Mouse (Mus musculus) frontal cortex, postnatal 36 days (tissue): ENCODE data around the gene Serpini1.
A peak's percentile ranks its signal among the peaks of the same experiment; 100 is the strongest.

ENCODE experiments used
- DNase-seq, 2 experiments: peaks; one replicate each; pipeline ENCODE4 v3.0.0; 2022; ENCODE audit warnings: low spot score in 2 of 2

Serpini1 gene

DNA sequence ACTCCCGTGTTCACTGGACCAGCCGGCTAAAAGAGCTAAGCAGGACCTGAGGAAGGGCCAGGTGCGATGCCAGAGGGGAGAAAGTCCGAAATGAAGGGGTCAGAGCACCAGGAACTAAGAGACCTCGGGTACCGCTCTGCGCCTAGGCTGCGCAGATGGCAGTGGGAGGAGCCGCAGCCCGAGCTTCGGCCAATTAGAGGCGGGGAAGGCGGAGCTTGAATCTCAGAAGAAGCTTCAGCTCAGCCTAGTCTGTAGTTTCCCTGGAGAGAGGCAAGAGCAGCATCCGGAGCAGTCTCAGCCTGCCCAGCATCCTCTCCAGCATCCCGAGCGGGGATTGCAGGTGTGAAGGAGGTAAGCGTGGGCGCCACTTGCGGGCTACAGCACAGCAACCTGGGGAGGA is at the start of gene Serpini1:
TSS of gene Serpini1 (plus strand) at position 256 of the 400 bp plus-strand sequence.
- peak; percentile 93 for DNase-seq

GRCm38 (mm10) chr3:75517631-75518250 is 39.6 kb upstream of the Serpini1 start:
- peak; percentile 17 to 47 for DNase-seq

GRCm38 (mm10) chr3:75521314-75521713 is 36.0 kb upstream of the Serpini1 start:
- no peak for DNase-seq

DNA sequence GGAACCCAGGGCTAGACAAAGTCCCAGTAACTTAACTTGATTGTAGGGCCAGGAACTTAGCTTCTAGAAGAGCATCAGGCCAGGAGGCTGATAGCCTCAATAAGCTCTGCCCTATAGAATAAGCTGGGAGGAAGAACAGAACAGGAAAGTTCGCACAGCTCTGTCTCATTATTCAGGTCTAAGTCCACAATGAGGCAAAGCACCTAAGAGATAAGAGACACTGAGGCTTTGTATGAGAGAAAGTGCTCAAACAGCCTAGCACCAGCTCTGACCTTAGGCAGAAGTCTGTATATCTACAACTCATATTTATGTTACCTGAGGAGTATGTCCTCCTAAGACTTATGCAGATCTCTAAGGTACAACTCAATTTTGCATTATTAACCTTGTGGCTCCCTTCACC is 34.8 kb upstream of the Serpini1 start:
- no peak for DNase-seq

DNA sequence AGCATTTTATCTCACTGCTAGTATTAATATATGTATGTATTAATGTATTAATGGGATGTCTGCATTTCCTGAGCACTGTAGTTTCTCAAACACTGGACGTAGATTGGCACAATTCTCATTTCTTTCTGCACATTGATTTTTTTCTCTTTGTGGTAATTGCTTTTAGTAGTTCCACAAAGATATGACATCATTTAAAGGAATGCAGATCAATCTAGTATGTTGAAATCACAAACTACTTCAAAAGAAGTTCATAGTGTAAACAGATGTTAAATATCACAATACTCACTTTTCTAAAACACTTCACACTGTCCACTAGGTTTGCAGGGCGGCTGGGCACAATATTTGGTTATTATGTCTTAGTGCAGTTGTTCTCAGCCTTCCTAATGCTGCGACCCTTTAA is 26.3 kb upstream of the Serpini1 start:
- DNase-seq, result no peak

GRCm38 (mm10) chr3:75534045-75534834 is 23.1 kb upstream of the Serpini1 start:
- DNase-seq, result no peak

DNA sequence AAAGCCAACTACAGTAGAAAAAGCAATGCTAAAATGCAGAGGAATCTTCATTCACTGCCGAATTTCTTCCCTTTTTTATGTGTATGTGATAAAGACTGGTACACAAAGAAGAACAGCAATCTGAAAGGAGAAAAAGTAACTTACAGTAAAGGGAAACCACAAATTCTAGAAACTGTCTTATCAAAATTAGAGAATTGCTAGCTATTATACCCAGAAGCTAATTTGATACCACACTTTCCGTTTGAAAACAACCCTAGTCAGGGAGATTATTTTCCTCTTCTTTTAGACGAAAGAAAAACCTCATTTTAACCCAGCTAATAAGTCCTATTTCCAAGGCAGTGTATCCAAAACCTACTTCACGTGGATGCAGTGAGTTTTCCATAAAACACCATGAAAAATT is 16.1 kb upstream of the Serpini1 start:
- no peak for DNase-seq

DNA sequence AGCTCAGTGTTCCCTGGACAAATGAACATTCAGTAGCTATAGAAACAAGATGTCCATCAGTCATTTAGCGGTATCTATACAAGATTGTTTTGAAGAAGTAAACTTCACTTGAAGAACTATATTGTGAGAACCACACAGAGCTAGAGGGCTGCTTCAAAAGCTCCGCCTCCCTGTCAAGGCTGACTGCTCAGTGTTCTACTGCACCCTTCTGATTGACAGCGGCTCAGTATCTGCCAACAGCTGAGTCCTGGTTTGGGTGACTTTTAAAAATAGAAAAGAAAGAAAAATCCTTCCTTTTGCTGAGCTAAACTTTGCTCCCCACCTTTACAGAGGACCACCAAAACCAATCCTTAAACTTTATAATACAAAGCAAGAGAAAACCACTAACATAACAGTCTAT is 14.5 kb upstream of the Serpini1 start:
- DNase-seq, result no peak

DNA sequence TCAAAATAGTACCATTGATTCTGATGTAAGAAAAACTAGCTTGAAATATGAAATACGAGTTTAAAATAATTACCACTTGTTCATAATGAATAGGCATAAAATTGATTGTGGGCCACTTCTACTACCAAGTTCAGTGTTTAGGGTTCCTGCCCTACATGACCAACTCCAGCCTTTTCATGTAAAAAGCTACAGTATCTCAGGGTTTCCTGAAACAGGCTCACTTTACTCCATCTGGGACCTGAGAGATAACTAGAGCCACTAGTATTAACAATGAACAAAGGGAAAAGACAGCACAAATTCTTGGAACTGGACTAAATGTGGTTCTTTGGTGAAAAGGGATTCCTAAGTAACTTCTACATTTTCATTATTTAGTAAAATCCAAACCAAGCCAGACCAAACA is 13.1 kb upstream of the Serpini1 start:
- DNase-seq, result no peak

- no peak for DNase-seq
Observed at GRCm38 (mm10) chr3:75551248-75551647, 6.1 kb upstream of the Serpini1 start.

- peak in 1 of 2 experiments; percentile 18 for DNase-seq
Observed at GRCm38 (mm10) chr3:75556121-75556694, 1.1 kb upstream of the Serpini1 start.

- peak; percentile 98 to 99 for DNase-seq
Observed at GRCm38 (mm10) chr3:75556695-75557291, 554 bp upstream of the Serpini1 start, which contains the start of gene Pdcd10. Gene Pdcd10, minus strand, starts transcription at chr3:75556856.

DNA sequence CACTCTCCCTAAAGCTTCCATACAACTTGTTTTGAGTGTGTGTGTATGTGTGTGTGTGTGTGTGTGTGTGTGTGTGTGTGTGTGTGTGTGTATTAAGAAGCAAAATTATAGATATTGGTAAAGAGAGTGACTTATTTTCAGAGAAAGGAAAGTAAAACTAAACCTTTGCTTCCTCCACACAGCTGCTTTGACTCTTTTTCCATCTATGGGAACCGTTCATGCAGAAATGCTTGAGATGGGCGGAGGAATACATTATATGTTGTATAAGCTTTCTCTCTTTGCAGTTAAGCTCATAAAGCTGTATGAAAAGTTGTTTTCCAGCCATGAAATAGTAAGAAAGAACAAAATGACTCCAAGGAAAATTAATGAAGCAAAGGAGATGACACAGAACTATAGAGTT is 16.7 kb downstream of the Serpini1 start:
- no peak for DNase-seq

GRCm38 (mm10) chr3:75575582-75575981 is 18.2 kb downstream of the Serpini1 start:
- no peak for DNase-seq

GRCm38 (mm10) chr3:75579352-75579751 is 22.0 kb downstream of the Serpini1 start:
- DNase-seq, result no peak

- DNase-seq, result peak in 1 of 2 experiments; percentile 53
Observed at GRCm38 (mm10) chr3:75583293-75583692, 25.9 kb downstream of the Serpini1 start.

GRCm38 (mm10) chr3:75584898-75585297 is 27.6 kb downstream of the Serpini1 start:
- peak; percentile 28 to 48 for DNase-seq

- DNase-seq, result no peak
Observed at GRCm38 (mm10) chr3:75611019-75611418, 53.7 kb downstream of the Serpini1 start.

- DNase-seq, result no peak
Observed at GRCm38 (mm10) chr3:75624627-75625026, 67.3 kb downstream of the Serpini1 start.

DNA sequence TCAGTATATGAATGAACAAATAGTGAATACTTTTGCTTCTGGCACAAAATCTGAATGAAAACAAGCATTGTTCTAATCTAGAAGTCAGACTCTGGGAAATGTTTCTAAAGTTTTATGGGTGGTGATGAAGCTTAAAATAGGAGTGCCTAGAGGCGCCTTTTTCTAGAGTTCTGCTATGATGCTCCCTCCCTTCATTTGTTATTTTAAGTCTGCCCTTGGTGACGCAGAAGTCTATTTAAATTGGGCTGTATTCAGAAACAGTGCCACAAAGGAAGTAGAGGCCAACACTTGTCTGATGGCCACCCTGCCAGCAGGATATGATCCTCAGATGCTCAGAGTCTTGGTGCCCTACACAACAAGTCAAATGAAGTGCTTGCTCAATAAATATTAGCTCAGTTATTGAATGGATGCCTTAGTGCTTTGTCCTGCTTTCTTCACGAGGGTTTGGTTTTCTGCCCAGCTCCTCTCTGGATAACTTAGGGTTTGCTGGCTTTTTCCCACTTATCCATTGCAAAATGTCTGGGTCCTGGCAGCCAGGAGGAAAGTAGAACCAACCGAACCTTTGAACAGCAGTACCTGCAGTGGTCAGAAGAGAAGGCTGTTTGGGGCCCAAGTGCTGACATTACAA is 73.8 kb downstream of the Serpini1 start:
- DNase-seq, result no peak

GRCm38 (mm10) chr3:75633221-75633620 is 75.9 kb downstream of the Serpini1 start:
- no peak for DNase-seq

GRCm38 (mm10) chr3:75633635-75634034 is 76.3 kb downstream of the Serpini1 start:
- DNase-seq, result no peak
